Mouse (Mus musculus) bone marrow, adult 2 months (tissue): ENCODE data around the gene Mrgprb5. TPM values are rescaled to one million over a fixed set of nuclear protein-coding genes. Genes with fewer than 3 reads are reported as not detected.
A peak's percentile ranks its signal among the peaks of the same experiment; 100 is the strongest.
"Not testable (repeated sequence)": the region's sequence is repeated elsewhere in the genome, so short reads cannot be mapped to it uniquely, and the experiment has no call there.

ENCODE experiments used
- H3K27ac ChIP-seq: fragments of 200-500 bp; 2 replicates; pipeline ENCODE4 v1.5.1; 2012; ENCODE audit warnings: low read depth, mild to moderate bottlenecking, control low read depth, inconsistent platforms, low read length; ENCODE audit not compliant: control insufficient read depth, poor library complexity, insufficient read depth
- H3K4me1 ChIP-seq: fragments of 200-500 bp; 2 replicates; pipeline ENCODE4 v1.6.1; 2011; ENCODE audit warnings: low read length; ENCODE audit not compliant: control insufficient read depth, insufficient read depth
- H3K4me3 ChIP-seq: fragments of 200-500 bp; replicated peaks from 2 replicates; pipeline ENCODE3; 2011; ENCODE audit warnings: mild to moderate bottlenecking, low read depth, low read length, control low read depth; ENCODE audit not compliant: control insufficient read depth
- CTCF ChIP-seq: fragments of 200-500 bp; IDR thresholded peaks from 2 replicates; pipeline ENCODE4 v1.5.1; 2011; ENCODE audit warnings: low read length, control low read depth; ENCODE audit not compliant: control insufficient read depth, insufficient read depth
- POLR2A ChIP-seq: fragments of 200-500 bp; IDR thresholded peaks from 2 replicates; pipeline ENCODE4 v1.6.1; 2011; ENCODE audit warnings: low read depth, mild to moderate bottlenecking, control low read depth, low read length, borderline replicate concordance; ENCODE audit not compliant: control insufficient read depth
- WGBS: fragments of 180-500 bp; shearing (Covaris S2); methylation state at CpG from one replicate; pipeline ENCODE4 v1.1.7; 2018; 5-methylcytosine and 5-hydroxymethylcytosine counted together
- polyA plus RNA-seq: library from polyadenylated mRNA; stranded (reverse); fragments of >200 nt; gene quantifications from 2 replicates; pipeline ENCODE4 v1.2.4, GENCODE M21; 2011; ENCODE audit warnings: low replicate concordance; ENCODE audit not compliant: missing spikeins, insufficient read depth, insufficient read length

The Mrgprb5 gene
- polyA plus RNA-seq, result not detected in 2 replicates

DNA sequence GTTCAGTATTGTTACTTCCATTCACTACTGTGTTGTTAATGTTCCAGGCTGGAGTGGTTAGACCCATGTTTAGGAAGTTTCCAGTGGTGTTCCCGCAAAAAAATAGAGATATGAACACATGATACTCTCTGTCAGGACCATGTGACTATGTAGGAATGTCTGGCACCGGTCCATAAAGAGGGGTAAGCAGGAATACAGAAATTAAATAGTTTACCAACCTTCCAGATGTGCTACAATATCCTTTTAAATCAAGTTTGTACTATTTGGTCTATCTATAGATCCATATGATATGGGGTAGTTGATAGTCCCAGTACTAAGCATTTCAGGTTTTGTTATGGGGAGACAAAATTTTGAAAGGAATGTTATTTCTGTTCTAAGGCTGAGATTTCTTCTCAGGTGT is at the start of gene Mrgprb5:
Mrgprb5 (minus strand) TSS at position 101 of the 400 bp plus-strand sequence.
- H3K4me1 ChIP-seq, result no peaks in the 10 kb centered on the region
- H3K4me3 ChIP-seq, result no peak within 1 kb of the TSS
- 57% methylated on average over 2 of the region's 2 CpGs for WGBS
- TF ChIP-seq CTCF, result no peak
- no peak for TF ChIP-seq POLR2A
- H3K27ac ChIP-seq, result no peak within 1 kb of the TSS

DNA sequence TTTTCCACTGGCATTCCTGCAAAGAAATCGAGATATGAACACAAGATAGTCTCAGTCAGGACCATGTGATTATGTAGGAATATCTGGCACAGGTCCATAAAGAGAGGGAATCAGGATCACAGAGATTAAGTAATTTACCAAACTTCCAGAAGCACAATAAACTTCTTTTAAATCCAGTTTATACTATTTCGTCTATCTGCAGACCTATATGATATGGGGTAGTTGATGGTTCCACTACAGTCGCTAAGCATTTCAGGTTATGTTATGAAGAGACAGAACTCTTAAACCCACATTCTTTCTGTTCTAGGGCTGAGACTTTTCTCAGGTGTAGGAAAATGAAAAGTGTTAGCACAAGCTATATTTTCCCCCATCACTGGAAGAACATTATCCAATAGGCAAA is 30.4 kb upstream of the Mrgprb5 start, which contains the start of gene Mrgprb4:
Mrgprb4 (minus strand) TSS at position 101 of the 400 bp plus-strand sequence.
- H3K27ac ChIP-seq, result no peak within 1 kb of the TSS

DNA sequence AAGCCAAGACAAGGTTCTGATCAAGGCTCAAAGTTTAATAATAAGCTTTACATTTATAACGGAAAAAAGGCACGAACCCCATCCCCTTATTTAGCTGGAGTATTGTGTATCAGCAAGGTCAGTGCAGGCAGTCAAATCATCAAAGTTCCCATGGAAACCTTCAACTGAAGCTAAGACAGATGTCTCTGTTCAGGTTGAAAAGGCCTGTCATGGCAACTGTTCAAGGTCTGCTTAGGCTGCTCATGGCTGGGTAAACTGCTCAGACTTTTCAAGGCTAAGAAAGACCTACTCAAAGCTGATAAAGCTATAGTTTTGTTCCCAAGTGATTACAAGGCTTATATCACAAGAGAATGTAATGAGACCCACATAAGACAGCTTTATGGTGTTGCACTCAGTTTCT is 1.3 kb downstream of the Mrgprb5 start:
- 82% methylated on average over 2 of the region's 2 CpGs for WGBS
- TF ChIP-seq CTCF, result no peak
- TF ChIP-seq POLR2A, result no peak
- no peak overlapping the region for H3K27ac ChIP-seq

More for the DNA sequence above, 30.4 kb upstream of the Mrgprb5 start, which contains the start of gene Mrgprb4:
- WGBS, result 71% methylated on average over 3 of the region's 3 CpGs
- TF ChIP-seq POLR2A (no peak), CTCF (no peak)
- Histone ChIP-seq H3K4me3 (no peak within 1 kb of the TSS), H3K4me1 (no peaks in the 10 kb centered on the region)

DNA sequence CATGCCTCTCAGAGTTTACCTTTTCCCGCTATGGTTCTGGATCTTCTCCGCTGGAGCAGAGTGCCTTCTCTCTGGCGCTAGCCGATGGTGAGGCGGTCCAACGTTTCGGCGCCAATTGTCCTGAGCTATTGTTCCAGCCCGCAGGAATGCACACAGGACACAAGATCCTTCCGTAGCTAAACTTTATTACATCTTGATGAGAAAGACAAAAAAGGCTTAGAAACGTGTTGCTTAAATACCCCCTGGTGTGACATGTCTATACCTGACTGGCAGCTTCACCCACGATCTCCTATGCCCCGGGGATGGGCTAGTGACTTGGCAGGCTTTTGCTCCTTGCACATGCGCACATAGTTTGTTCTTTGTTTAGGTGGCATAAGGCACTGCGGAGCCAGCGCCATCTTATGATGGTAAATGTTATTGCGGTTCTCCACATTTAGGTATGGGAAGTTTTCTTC is 30.5 kb downstream of the Mrgprb5 start:
- Histone ChIP-seq H3K27ac (no peak overlapping the region), H3K4me1 (no peaks in the 10 kb centered on the region), H3K4me3 (peak overlapping the region; percentile 40)
- TF ChIP-seq POLR2A (no peak), CTCF (no peak)
- WGBS, result under 1% methylated on average over 17 of the region's 17 CpGs

More for the DNA sequence above, 1.3 kb downstream of the Mrgprb5 start:
- H3K4me1 ChIP-seq, result no peaks in the 10 kb centered on the region
- no peak overlapping the region for H3K4me3 ChIP-seq

DNA sequence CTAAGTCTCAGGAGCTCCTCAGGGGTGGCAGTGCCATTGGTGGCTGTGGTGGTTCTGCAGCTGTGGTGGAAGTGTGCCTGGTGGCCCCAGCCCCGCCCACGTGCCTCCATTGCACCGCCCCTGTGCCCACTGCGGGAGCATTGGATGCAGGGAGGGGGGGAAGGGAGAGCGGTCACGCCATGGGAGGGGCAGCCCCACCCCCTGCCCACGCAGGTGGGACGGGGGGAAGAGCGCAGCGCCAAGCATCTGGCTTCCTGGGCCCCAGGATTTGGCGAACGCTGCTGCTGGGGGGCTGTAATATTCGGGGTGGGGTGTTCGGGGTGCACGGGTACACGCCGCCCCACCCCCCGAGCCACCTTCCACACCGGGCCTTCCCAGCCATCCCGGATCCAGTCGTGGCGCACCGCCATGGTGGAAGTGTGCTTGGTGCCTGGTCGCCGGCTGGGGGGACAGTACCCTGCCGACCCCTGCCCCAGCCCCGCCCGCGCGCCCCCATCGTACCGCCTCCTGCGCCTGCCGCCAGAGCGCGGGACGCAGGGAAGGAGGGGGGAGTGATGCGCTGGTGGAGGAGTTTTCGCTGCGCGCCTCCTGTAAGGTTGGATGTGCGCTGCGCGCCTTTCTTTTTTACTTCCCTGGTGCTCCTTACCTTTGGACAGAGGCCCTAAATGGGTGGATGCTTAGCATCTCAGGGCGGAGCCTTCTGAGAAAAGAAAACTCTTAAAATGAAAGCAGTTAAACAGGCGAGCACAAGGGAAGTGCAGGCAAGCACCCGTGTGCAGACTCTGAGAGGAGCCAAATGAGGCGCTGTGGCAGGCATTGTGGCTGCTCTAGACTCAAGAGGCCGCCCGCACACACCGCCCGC is 31.4 kb downstream of the Mrgprb5 start:
- Histone ChIP-seq H3K4me1 (no peaks in the 10 kb centered on the region), H3K4me3 (peak overlapping the region; percentile 38), H3K27ac (no peak overlapping the region; the same call in 1 of the 2 replicates)
- WGBS, result 4% methylated on average over 52 of the region's 52 CpGs
- TF ChIP-seq POLR2A (no peak), CTCF (no peak)

DNA sequence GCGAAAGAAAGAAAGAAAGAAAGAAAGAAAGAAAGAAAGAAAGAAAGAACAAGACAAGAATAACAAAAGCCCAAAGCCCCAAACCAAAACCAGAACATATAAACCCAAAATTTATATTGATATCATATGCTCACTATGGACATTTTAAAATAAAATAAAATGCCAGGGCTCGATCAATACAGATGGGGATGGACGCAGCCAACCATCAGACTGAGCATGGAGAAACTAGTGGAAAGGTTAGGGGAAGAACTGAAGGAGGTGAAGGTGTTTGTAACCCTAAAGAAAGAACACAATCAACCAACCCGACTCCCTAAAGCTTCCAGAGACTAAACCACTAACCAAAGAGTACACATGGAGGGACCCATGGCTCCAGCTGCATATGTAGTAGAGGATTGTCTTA is 36.1 kb downstream of the Mrgprb5 start:
- Histone ChIP-seq H3K4me3 (no peak overlapping the region), H3K4me1 (no peaks in the 10 kb centered on the region), H3K27ac (no peak overlapping the region)
- TF ChIP-seq CTCF (no peak), POLR2A (no peak)
- WGBS, result 60% methylated on average over 4 of the region's 4 CpGs

DNA sequence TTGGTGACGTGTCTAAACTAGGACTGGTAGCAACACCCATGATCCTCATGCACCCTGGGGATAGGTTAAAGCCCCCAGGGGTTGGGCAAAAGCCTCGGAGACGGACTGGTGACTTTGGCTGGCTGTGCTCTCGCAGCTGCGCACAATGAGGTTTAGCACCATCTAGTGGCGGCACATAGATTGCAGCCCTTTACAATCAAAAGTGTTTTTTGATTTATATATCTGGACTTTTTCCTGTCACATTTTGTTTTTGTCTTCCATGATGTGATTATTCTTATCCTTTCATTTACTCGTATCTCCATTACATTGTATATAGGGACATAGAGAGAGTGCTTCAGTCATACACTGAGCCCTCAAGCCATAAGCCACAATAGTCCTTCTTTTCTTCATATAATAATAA is 36.6 kb downstream of the Mrgprb5 start:
- not testable (repeated sequence) for H3K4me1 ChIP-seq, H3K4me3 ChIP-seq, H3K27ac ChIP-seq
- 0% methylated on average over 5 of the region's 7 CpGs for WGBS

DNA sequence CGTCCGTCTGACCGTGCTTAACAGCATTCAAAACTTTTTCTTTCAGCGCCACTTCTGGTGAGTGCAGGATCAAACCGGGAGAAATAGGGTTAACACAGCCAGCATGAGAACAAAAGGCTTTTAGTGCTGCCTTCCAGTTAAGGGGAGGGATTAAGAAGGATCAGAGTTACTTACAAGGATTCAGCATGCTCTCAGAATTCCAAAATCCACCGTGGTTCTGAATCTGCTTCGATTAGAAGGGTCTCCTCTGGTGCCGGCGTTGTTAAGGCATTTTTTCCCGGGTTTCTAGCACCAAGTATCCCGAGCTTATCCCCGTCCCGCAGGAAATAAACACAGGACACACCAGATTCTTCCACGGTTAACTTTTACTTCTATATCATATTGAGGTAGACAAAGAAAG is 37.0 kb downstream of the Mrgprb5 start:
- not testable (repeated sequence) for H3K4me1 ChIP-seq, H3K27ac ChIP-seq, H3K4me3 ChIP-seq
- WGBS, result under 1% methylated on average over 11 of the region's 14 CpGs
